Mouse (Mus musculus): ENCODE measurements around the gene Neo1. TPM values are rescaled to one million over a fixed set of nuclear protein-coding genes. Genes with fewer than 3 reads are reported as not detected.

Gene Neo1
- polyA plus RNA-seq, 1 experiment from 2014 or later: 44.1 TPM

GRCm38 (mm10) chr9:59056281-59056680 lies 20.0 kb upstream of the Neo1 start:
- Histone ChIP-seq H3K9me3 (replicated peaks) (no peaks in the 10 kb centered on the region), H3K4me2 (no peak overlapping the region), H3K27ac (replicated peaks) (no peak overlapping the region), H3K36me3 (no peaks in the 10 kb centered on the region), H3K4me1 (0 out of 2 replicates have a peak, but pooled peaks cover 4% of the 10 kb centered on the region), H3K27me3 (replicated peaks) (no peaks in the 10 kb centered on the region), H3K9ac (replicated peaks) (no peak overlapping the region), H3K4me3 (replicated peaks) (no peak overlapping the region)
- ATAC-seq (ENCODE audit: low FRiP score): no peak
- 76% methylated on average over 8 of the region's 8 CpGs for WGBS

DNA sequence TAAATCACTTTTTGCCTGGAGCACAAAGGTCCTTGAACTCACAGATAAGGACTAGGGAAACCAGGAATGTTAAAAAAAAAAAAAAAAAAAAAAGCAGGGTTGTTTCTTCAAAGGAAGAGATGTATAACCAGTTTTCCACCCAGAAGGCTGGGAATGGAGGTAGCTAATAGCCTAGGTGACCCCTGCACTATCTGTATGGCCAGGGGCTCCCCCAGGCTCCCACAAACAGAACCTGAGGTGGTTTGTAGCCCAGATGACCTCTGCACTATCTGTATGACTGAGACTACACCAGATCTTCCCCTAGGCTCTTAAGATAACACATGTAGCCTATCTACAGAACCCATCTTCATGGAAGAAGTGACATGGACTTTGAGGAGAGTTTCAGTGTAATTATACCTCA lies 5.6 kb upstream of the Neo1 start:
- Histone ChIP-seq H3K27ac (replicated peaks) (no peak overlapping the region), H3K27me3 (replicated peaks) (no peaks in the 10 kb centered on the region), H3K9me3 (replicated peaks) (no peaks in the 10 kb centered on the region), H3K4me2 (no peak overlapping the region), H3K36me3 (no peaks in the 10 kb centered on the region), H3K9ac (replicated peaks) (no peak overlapping the region), H3K4me3 (replicated peaks) (no peak overlapping the region), H3K4me1 (peaks cover 5% of the 10 kb centered on the region; the same call in 1 of the 2 replicates)
- ATAC-seq (ENCODE audit: low FRiP score): no peak

DNA sequence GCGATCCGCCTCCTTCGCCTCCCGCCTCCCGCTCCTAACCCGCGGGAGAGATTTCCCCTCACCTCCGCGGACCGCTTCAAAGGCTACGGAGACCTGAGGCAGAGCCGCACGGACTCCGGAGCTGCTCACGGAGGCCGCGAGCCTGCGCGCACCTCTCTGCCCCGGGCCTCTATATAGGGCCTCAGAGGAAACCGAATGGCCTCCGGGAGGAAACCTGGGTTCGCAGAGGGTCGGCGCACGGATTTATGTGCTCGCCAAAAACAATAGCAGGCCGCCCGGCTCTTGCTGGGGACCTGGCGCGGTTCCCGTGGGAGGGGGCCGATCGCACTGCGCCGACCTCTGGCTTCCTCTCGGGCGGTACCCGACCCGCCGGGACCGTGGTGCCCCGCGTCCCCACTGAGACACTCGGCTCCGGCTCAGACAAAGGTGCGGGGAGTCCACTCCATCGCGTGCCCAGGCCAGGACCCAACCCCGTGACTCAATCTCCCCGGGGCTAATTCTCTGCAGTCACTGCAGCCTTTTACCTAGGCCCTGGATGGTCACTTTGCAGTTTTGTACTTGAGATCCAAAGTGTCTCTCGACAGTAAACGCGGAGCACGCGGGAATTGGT lies 596 bp upstream of the Neo1 start:
- Histone ChIP-seq H3K36me3 (no peaks in the 10 kb centered on the region), H3K4me3 (replicated peaks) (peak overlapping the region; percentile 94), H3K4me2 (peak overlapping the region; percentile 88), H3K27ac (replicated peaks) (peak overlapping the region; percentile 100), H3K9me3 (replicated peaks) (no peaks in the 10 kb centered on the region), H3K27me3 (replicated peaks) (no peaks in the 10 kb centered on the region), H3K4me1 (peaks cover 30% of the 10 kb centered on the region), H3K9ac (replicated peaks) (peak overlapping the region; percentile 95)
- ATAC-seq (ENCODE audit: low FRiP score): peak; percentile 44
- WGBS: under 1% methylated on average over 56 of the region's 56 CpGs

GRCm38 (mm10) chr9:59035342-59036158 lies 691 bp downstream of the Neo1 start:
- under 1% methylated on average over 59 of the region's 63 CpGs for WGBS
- H3K4me1 ChIP-seq: peaks cover 30% of the 10 kb centered on the region
- H3K4me2 ChIP-seq: peak overlapping the region; percentile 88
- peak overlapping the region; percentile 94 for H3K4me3 ChIP-seq (replicated peaks)
- H3K9me3 ChIP-seq (replicated peaks): no peaks in the 10 kb centered on the region
- ATAC-seq (ENCODE audit: low FRiP score): peak; percentile 42; the same call in 1 of the 2 replicates
- H3K36me3 ChIP-seq: no peaks in the 10 kb centered on the region
- peak overlapping the region; percentile 95 for H3K9ac ChIP-seq (replicated peaks)
- no peaks in the 10 kb centered on the region for H3K27me3 ChIP-seq (replicated peaks)
- H3K27ac ChIP-seq (replicated peaks): peak overlapping the region; percentile 100

DNA sequence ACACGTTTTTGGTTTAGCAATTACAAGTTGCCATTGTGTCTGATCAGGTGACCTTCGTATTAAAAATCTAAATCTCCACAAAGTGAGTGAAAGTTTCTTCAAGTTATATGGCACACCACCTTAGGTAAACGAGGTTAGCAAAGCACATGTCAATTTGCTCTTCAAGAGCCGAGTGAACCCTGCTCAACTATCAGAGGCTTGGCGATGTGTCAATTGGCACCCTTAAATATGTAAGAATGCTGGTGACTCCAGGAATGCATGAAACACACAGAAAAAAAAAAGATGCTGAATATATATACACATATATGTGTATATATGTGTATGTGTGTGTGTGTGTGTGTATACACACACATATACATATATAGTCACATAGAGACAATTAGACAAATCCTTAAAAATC lies 1.4 kb downstream of the Neo1 start:
- Histone ChIP-seq H3K36me3 (no peaks in the 10 kb centered on the region), H3K27me3 (replicated peaks) (no peaks in the 10 kb centered on the region), H3K9me3 (replicated peaks) (no peaks in the 10 kb centered on the region), H3K4me1 (peaks cover 30% of the 10 kb centered on the region), H3K27ac (replicated peaks) (peak overlapping the region; percentile 100; the same call in 1 of the 2 replicates), H3K9ac (replicated peaks) (peak overlapping the region; percentile 95), H3K4me3 (replicated peaks) (peak overlapping the region; percentile 94), H3K4me2 (peak overlapping the region; percentile 88)
- no peak for ATAC-seq (ENCODE audit: low FRiP score)
- WGBS: 31% methylated on average over 5 of the region's 5 CpGs

- Histone ChIP-seq H3K36me3 (no peaks in the 10 kb centered on the region), H3K4me2 (peak overlapping the region; percentile 88), H3K4me3 (replicated peaks) (peak overlapping the region; percentile 22), H3K27me3 (replicated peaks) (no peaks in the 10 kb centered on the region), H3K27ac (replicated peaks) (no peak overlapping the region), H3K9me3 (replicated peaks) (no peaks in the 10 kb centered on the region), H3K9ac (replicated peaks) (no peak overlapping the region), H3K4me1 (peaks cover 30% of the 10 kb centered on the region)
- ATAC-seq (ENCODE audit: low FRiP score): no peak
- WGBS: 61% methylated on average over 3 of the region's 3 CpGs
Observed at GRCm38 (mm10) chr9:59033492-59033891, 2.7 kb downstream of the Neo1 start.

DNA sequence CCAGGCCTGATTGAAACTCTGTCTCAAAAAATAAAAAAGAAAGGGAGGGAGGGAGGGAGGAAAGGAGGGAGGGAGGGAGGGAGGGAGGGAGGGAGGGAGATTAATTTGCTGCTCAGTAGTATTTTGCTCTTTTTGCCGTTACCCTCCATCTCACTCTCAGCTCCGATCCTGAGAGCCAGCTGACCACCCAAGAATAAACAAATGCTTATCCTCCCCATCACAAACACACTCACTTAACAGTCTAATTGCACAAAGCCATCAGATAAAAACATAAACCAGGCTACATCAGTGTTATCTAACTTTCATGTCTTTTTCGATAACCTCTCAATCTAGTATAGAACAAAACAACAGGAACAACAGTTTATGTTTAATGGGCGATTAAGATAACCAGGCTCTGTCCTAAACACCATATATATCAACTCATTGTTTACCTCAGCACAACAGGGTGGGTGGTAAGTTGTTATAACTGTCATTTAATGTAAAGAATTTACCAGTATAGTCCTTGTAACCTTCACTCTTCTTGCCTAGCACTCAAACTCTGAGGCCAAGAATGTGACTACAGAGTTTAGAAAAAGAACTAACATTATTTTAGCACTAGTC lies 11.9 kb downstream of the Neo1 start:
- Histone ChIP-seq H3K27me3 (replicated peaks) (no peaks in the 10 kb centered on the region), H3K4me1 (peaks cover 6% of the 10 kb centered on the region), H3K9me3 (replicated peaks) (no peaks in the 10 kb centered on the region), H3K36me3 (no peaks in the 10 kb centered on the region), H3K4me3 (replicated peaks) (no peak overlapping the region), H3K9ac (replicated peaks) (no peak overlapping the region), H3K4me2 (no peak overlapping the region), H3K27ac (replicated peaks) (no peak overlapping the region)
- ATAC-seq (ENCODE audit: low FRiP score): no peak
- 58% methylated on average over 4 of the region's 4 CpGs for WGBS

DNA sequence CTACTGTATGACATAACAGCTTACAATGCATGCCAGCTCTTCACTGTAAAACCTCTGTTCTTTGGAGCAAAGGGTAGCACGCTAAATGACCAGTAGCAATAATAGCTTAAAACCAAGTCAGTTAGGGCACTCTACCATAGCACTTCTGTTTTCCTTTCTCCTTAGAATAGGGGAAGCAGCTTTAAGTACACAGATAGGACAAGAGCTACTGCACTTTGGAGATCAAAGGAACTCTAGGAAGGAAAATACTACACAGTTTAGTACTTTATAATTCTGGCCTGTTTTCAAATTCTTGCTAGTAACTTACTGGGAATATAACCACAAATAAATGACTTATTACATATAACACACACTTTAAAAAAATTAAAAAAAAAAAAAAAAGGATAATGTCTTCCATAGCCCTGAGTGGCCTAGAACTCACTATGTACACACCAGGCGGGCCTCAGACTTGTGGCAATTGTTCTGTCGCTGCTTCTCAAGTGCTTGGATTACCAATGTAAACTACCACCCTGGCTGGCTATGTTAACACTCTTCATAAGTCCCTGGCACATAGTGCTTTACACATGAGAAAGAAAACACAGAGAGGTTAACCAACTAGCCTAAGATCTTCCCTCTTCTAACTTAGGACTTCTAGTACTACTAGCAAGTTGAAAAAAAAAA lies 20.1 kb downstream of the Neo1 start:
- H3K4me1 ChIP-seq: peaks cover 5% of the 10 kb centered on the region

DNA sequence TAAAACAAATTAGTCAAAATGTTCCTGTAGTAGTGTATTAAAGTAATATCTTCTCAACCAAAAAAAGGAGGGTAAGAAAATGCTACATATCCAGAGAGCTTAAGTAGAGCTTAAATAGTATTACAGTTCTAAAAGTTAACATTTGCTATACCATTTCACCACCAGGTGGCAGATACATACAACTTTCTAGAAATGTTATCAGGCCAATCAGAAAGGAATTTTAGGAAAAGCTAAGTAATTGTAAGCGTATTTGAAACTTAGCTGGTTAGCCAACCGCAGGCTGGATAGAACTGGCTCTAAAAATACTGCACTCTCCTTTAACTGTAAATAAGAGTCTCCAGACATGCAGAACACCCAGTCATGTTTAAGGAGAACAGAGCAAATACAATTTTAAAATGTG lies 22.9 kb downstream of the Neo1 start:
- 11% methylated on average over 2 of the region's 2 CpGs for WGBS
- no peak overlapping the region for H3K27ac ChIP-seq (replicated peaks)
- H3K4me3 ChIP-seq (replicated peaks): no peak overlapping the region
- H3K9me3 ChIP-seq (replicated peaks): no peaks in the 10 kb centered on the region
- H3K27me3 ChIP-seq (replicated peaks): no peaks in the 10 kb centered on the region
- no peak overlapping the region for H3K9ac ChIP-seq (replicated peaks)
- 0 out of 2 replicates have a peak, but pooled peaks cover 2% of the 10 kb centered on the region for H3K4me1 ChIP-seq
- H3K36me3 ChIP-seq: no peaks in the 10 kb centered on the region
- ATAC-seq (ENCODE audit: low FRiP score): no peak
- H3K4me2 ChIP-seq: no peak overlapping the region

More for the DNA sequence above, 20.1 kb downstream of the Neo1 start:
- Histone ChIP-seq H3K9ac (replicated peaks) (no peak overlapping the region), H3K36me3 (no peaks in the 10 kb centered on the region), H3K27me3 (replicated peaks) (no peaks in the 10 kb centered on the region), H3K4me2 (no peak overlapping the region), H3K4me3 (replicated peaks) (no peak overlapping the region), H3K27ac (replicated peaks) (no peak overlapping the region), H3K9me3 (replicated peaks) (no peaks in the 10 kb centered on the region)
- WGBS: 74% methylated on average over 3 of the region's 3 CpGs
- no peak for ATAC-seq (ENCODE audit: low FRiP score)

- 88% methylated on average over 5 of the region's 5 CpGs for WGBS
- peaks cover 10% of the 10 kb centered on the region for H3K36me3 ChIP-seq
- no peak overlapping the region for H3K9ac ChIP-seq (replicated peaks)
- no peak overlapping the region for H3K4me2 ChIP-seq
- ATAC-seq (ENCODE audit: low FRiP score): no peak
- H3K27me3 ChIP-seq (replicated peaks): no peaks in the 10 kb centered on the region
- no peak overlapping the region for H3K27ac ChIP-seq (replicated peaks)
- no peaks in the 10 kb centered on the region for H3K9me3 ChIP-seq (replicated peaks)
- H3K4me3 ChIP-seq (replicated peaks): no peak overlapping the region
- H3K4me1 ChIP-seq: no peaks in the 10 kb centered on the region
Observed at GRCm38 (mm10) chr9:58989255-58989928, 46.8 kb downstream of the Neo1 start.

DNA sequence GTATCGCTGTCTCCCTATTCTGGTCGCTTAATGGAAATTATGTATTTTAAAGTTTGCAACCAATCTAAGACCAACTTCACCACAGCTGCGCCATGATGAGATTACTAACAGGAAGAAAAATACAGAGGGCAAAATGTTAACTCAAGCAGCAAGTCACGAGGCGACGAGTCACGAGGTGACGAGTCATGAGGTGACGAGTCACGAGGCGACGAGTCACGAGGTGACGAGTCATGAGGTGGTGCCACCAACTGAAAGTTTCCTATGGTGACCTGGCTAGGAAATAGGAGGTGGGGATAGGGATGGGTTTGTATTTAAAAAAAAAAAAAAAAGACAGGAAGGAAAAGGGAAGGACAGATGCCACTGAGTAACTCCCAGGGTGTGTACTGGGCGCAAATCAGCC lies 57.2 kb downstream of the Neo1 start:
- Histone ChIP-seq H3K9ac (replicated peaks) (no peak overlapping the region), H3K36me3 (peaks cover 11% of the 10 kb centered on the region), H3K4me3 (replicated peaks) (no peak overlapping the region), H3K9me3 (replicated peaks) (no peaks in the 10 kb centered on the region), H3K27ac (replicated peaks) (no peak overlapping the region), H3K4me2 (no peak overlapping the region), H3K27me3 (replicated peaks) (no peaks in the 10 kb centered on the region), H3K4me1 (no peaks in the 10 kb centered on the region)
- 95% methylated on average over 15 of the region's 15 CpGs for WGBS
- no peak for ATAC-seq (ENCODE audit: low FRiP score)
